Mouse (Mus musculus) olfactory bulb, adult 2 months (tissue): ENCODE measurements around the gene Olfr568.

ENCODE experiments used
- CTCF ChIP-seq: fragments of 200-500 bp; IDR thresholded peaks from 2 replicates; pipeline ENCODE4 v1.5.1; 2012; ENCODE audit warnings: low read depth, mild to moderate bottlenecking, low read length, moderate library complexity; ENCODE audit not compliant: insufficient read depth
- POLR2A ChIP-seq: fragments of 200-500 bp; IDR thresholded peaks from 2 replicates; pipeline ENCODE4 v1.6.1; 2012; ENCODE audit warnings: mild to moderate bottlenecking, low read depth, low read length, moderate library complexity; ENCODE audit not compliant: insufficient read depth

DNA sequence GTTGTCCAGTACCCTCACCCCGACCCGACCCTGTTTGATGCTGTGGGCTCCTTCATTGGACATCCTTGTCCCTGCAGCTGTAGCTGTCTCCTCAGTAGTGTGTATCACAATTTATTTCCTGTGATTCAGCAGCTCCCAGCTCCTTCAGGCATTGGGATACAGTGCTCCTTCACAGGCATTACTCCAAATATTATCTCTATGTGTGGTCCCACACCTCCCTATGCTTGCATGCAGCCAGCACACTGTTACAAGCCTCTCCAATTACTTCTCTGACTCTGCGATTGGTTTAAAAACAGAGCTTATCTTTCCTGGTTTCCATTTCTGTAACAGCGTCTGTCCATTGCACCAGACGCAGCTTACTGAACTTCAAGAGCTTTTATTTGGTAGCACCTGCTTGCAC lies 39.5 kb downstream of the Olfr568 start:
- TF ChIP-seq CTCF (no peak), POLR2A (no peak)
